Comparison of ENCODE assay signal across 8 mouse cellular contexts in genomic region chr5:52741391-52742111, GRCm38 (mm10). TPM values are rescaled to one million over a fixed set of nuclear protein-coding genes. Genes with fewer than 3 reads are reported as not detected.
DNase-seq lines count a peak whose midpoint lies in the region; ATAC-seq and TF ChIP-seq lines count a peak whose summit lies in the region.

Pi4k2b (plus strand) TSS chr5:52741574.

- no peaks in the 10 kb centered on the region for H3K9me3 ChIP-seq in erythroblast, embryonic 14.5 days (ENCODE audit: control insufficient read depth, low read length)
- no peaks in the 10 kb centered on the region for H3K9me3 ChIP-seq in heart, embryonic 13.5 days
- no peaks in the 10 kb centered on the region for H3K9me3 ChIP-seq in liver, embryonic 14.5 days (ENCODE audit: control insufficient read depth, low read length)
- no peaks in the 10 kb centered on the region for H3K9me3 ChIP-seq in stomach, embryonic 15.5 days

- H3K9ac ChIP-seq in heart, embryonic 13.5 days, result peak within 1 kb of the TSS; percentile 93
- H3K9ac ChIP-seq in liver, embryonic 14.5 days (replicated peaks), result peak within 1 kb of the TSS; percentile 78
- H3K9ac ChIP-seq in stomach, embryonic 15.5 days, result peak within 1 kb of the TSS; percentile 40; the same call in 1 of the 2 replicates

- H3K4me3 ChIP-seq in bone marrow macrophage, adult 2 months (ENCODE audit: insufficient read depth, low read length), result peak within 1 kb of the TSS; percentile 95
- peak within 1 kb of the TSS; percentile 99 for H3K4me3 ChIP-seq in erythroblast, embryonic 14.5 days (replicated peaks)
- peak within 1 kb of the TSS; percentile 90 for H3K4me3 ChIP-seq in heart, embryonic 13.5 days
- H3K4me3 ChIP-seq in liver, embryonic 14.5 days (ENCODE audit: insufficient read depth in 1 of 2, low read depth in 2 of 2, low read length in 2 of 2), result peak within 1 kb of the TSS; percentile 77 to 88
- H3K4me3 ChIP-seq in stomach, embryonic 15.5 days (replicated peaks), result peak within 1 kb of the TSS; percentile 95

- no peak for TF ChIP-seq EP300 in liver, embryonic 14.5 days (IDR thresholded peaks at IDR 0.05; ENCODE audit: low read depth)

- H3K4me2 ChIP-seq in heart, embryonic 13.5 days, result peak within 1 kb of the TSS; percentile 79
- peak within 1 kb of the TSS; percentile 79 for H3K4me2 ChIP-seq in liver, embryonic 14.5 days (ENCODE audit: low read depth)
- peak within 1 kb of the TSS; percentile 61 for H3K4me2 ChIP-seq in stomach, embryonic 15.5 days

- H3K27me3 ChIP-seq in erythroblast, embryonic 14.5 days (ENCODE audit: control insufficient read depth), result no peaks in the 10 kb centered on the region
- 0 out of 2 replicates have a peak, but pooled peaks cover 3% of the 10 kb centered on the region for H3K27me3 ChIP-seq in heart, embryonic 13.5 days (replicated peaks)
- no peaks in the 10 kb centered on the region for H3K27me3 ChIP-seq in liver, embryonic 14.5 days (ENCODE audit: control insufficient read depth, insufficient read depth, low read length)
- no peaks in the 10 kb centered on the region for H3K27me3 ChIP-seq in stomach, embryonic 15.5 days (replicated peaks)

- H3K36me3 ChIP-seq in erythroblast, embryonic 14.5 days (ENCODE audit: control insufficient read depth), result peaks cover 4% of the 10 kb centered on the region
- H3K36me3 ChIP-seq in heart, embryonic 13.5 days, result no peaks in the 10 kb centered on the region
- H3K36me3 ChIP-seq in liver, embryonic 14.5 days (replicated peaks; ENCODE audit: control insufficient read depth, insufficient read depth, low read depth), result no peaks in the 10 kb centered on the region
- H3K36me3 ChIP-seq in stomach, embryonic 15.5 days, result no peaks in the 10 kb centered on the region

- ATAC-seq in heart, embryonic 13.5 days (ENCODE audit: extremely low read depth, insufficient number of reproducible peaks, low FRiP score, low TSS enrichment), result peak; percentile 93
- ATAC-seq in liver, embryonic 14.5 days (ENCODE audit: insufficient read depth), result peak; percentile 94
- peak; percentile 92 for ATAC-seq in stomach, embryonic 15.5 days (ENCODE audit: insufficient read depth, low FRiP score, low read depth)

- DNase-seq in B cell, adult 2 months, result peak; percentile 91 to 92
- peak; percentile 92 for DNase-seq in kidney, postnatal 10 days
- peak; percentile 71 to 77 (median 71) for DNase-seq in liver, embryonic 14.5 days (ENCODE audit: low read depth in 3 of 3, low spot score in 3 of 3)
- DNase-seq in neural tube, embryonic 10.5 days (ENCODE audit: extremely low spot score, low spot score), result peak; percentile 89

- 0 out of 2 replicates have a peak within 1 kb of the TSS, but pooled peaks have one; percentile 10 for H3K27ac ChIP-seq in bone marrow macrophage, adult 2 months (ENCODE audit: insufficient read depth, low read depth, low read length)
- peak within 1 kb of the TSS; percentile 88 for H3K27ac ChIP-seq in heart, embryonic 13.5 days (replicated peaks)
- peak within 1 kb of the TSS; percentile 70 for H3K27ac ChIP-seq in liver, embryonic 14.5 days
- peak within 1 kb of the TSS; percentile 89 for H3K27ac ChIP-seq in stomach, embryonic 15.5 days

- no peak for TF ChIP-seq POLR2A in bone marrow macrophage, adult 2 months (IDR thresholded peaks at IDR 0.05; ENCODE audit: borderline replicate concordance, low read depth, low read length)

- WGBS in heart, embryonic 13.5 days, result 2% methylated on average over 42 of the region's 75 CpGs
- under 1% methylated on average over 75 of the region's 75 CpGs for WGBS in liver, embryonic 14.5 days (ENCODE audit: insufficient replicate concordance)
- WGBS in stomach, embryonic 15.5 days, result under 1% methylated on average over 75 of the region's 75 CpGs

- TF ChIP-seq CTCF in bone marrow macrophage, adult 2 months (IDR thresholded peaks at IDR 0.05; ENCODE audit: low read depth, low read length), result no peak
- TF ChIP-seq CTCF in liver, embryonic 14.5 days (IDR thresholded peaks at IDR 0.05; ENCODE audit: low read depth), result no peak

- H3K4me1 ChIP-seq in bone marrow macrophage, adult 2 months (ENCODE audit: control insufficient read depth, insufficient read depth, low read length), result peaks cover 6% of the 10 kb centered on the region; the same call in 1 of the 2 replicates
- H3K4me1 ChIP-seq in erythroblast, embryonic 14.5 days (ENCODE audit: control insufficient read depth), result peaks cover 29% of the 10 kb centered on the region
- peaks cover 14% of the 10 kb centered on the region for H3K4me1 ChIP-seq in heart, embryonic 13.5 days
- H3K4me1 ChIP-seq in liver, embryonic 14.5 days (replicated peaks; ENCODE audit: control insufficient read depth in 2 of 2, insufficient read depth in 2 of 2, low read length in 1 of 2), result peaks cover 7 to 9% of the 10 kb centered on the region in 2 experiments
- H3K4me1 ChIP-seq in stomach, embryonic 15.5 days, result no peaks in the 10 kb centered on the region; the same call in 1 of the 2 replicates

RNA-seq across cellular contexts. Expression of gene Pi4k2b, which starts in this region (rescaled TPM):
- polyA plus RNA-seq in bone marrow macrophage, adult 2 months (2012; ENCODE audit: insufficient read depth, insufficient read length, missing spikeins), result 11.0 and 11.7 TPM in 2 replicates
- polyA plus RNA-seq in erythroblast, embryonic 14.5 days (2012), result 1.9 and 3.2 TPM in 2 replicates
- 6.2 and 6.9 TPM in 2 replicates for polyA plus RNA-seq in heart, embryonic 13.5 days (2015; fragmentation: Nextera tagmentation; extraction: Ambion mirVana)
- polyA plus RNA-seq in liver, embryonic 14.5 days (2012; rRNA removed), result 8.7 and 10.7 TPM in 2 replicates
- 21.7 and 23.6 TPM in 2 replicates for polyA plus RNA-seq in liver, embryonic 14.5 days (2014; fragmentation: Nextera tagmentation; extraction: Ambion mirVana)
- 25.1 and 26.8 TPM in 2 replicates for polyA plus RNA-seq in stomach, embryonic 15.5 days (2015; fragmentation: Nextera tagmentation; extraction: Ambion mirVana)

Comparison
In these comparisons a context has a peak if more than half of its experiments do, and no peak if none do; other contexts are left out.
1. Peak in every context shown above with its lines: DNase-seq, ATAC-seq, H3K4me3 ChIP-seq and H3K27ac ChIP-seq.
2. H3K27ac ChIP-seq: peak in every context shown above with its lines; median percentile 89 in stomach, embryonic 15.5 days; 88 in heart, embryonic 13.5 days; 70 in liver, embryonic 14.5 days; 10 in bone marrow macrophage, adult 2 months.
3. H3K9ac ChIP-seq: peak in every context shown above with its lines; median percentile 93 in heart, embryonic 13.5 days; 78 in liver, embryonic 14.5 days; 40 in stomach, embryonic 15.5 days.